Mouse (Mus musculus) stomach, postnatal 0 days (tissue): Measurements from ENCODE around the gene Thsd7b.

ENCODE experiments used
- CTCF ChIP-seq: IDR thresholded peaks from 2 replicates; pipeline ENCODE4 v1.5.1; 2016; ENCODE audit warnings: antibody characterized with exemption, low read depth, mild to moderate bottlenecking, moderate library complexity
- EP300 ChIP-seq: optimal IDR thresholded peaks from 2 replicates; pipeline ENCODE3; 2016; ENCODE audit warnings: antibody characterized with exemption

DNA sequence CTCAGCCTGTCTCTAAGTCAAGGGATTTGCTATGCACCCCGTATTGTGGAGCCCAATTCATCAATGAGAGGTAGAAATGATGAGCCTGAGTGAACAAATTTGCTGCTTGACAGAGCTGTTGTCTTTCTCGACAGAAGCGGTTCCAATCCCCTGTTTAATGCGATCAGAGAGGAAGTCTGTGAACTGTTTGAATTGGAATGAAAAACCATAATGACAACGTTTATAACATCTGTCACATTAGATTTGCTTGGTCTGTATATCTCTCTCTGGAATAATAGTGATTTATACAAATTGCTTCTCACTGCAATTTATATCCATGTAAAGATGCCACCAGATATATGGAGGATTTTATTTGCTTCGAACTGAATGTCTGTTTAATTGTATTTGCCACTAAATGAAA lies 988.9 kb downstream of the Thsd7b start:
- TF ChIP-seq CTCF = no peak
- no peak for TF ChIP-seq EP300
